Mouse (Mus musculus) liver, embryonic 14.5 days (tissue): ENCODE results near the gene Cdk10.

Experiments
- CTCF ChIP-seq: IDR thresholded peaks from 2 replicates; pipeline ENCODE4 v1.5.1; 2016; ENCODE audit warnings: antibody characterized with exemption, low read depth, control low read depth
- EP300 ChIP-seq: IDR thresholded peaks from 2 replicates; pipeline ENCODE4 v1.6.1; 2016; ENCODE audit warnings: antibody characterized with exemption, low read depth

GRCm38 (mm10) chr8:123188006-123188405, 36.6 kb upstream of the Cdk10 start:
- TF ChIP-seq EP300 (no peak), CTCF (no peak)
